Comparison of ENCODE assay signal across 22 mouse cellular contexts in genomic region chr10:91312913-91313312, GRCm38 (mm10).
"Had no signal": no experiment of that assay in that cellular context is flagged by ENCODE, and none has a peak within 500 bp of the region (broad histone marks: within the 10 kb centered on the region; RNA-seq: fewer than 3 reads in every experiment).

No protein-coding gene starts in this region.

- DNase-seq: gastrocnemius, postnatal 14 days; gastrocnemius, postnatal 36 days; heart, postnatal 36 days; layer of hippocampus, adult 9-11 months; liver; liver, embryonic 13.5 days had no signal

- H3K36me3 ChIP-seq: heart, embryonic 13.5 days; heart, embryonic 15.5 days; hindbrain, embryonic 12.5 days; kidney, embryonic 15.5 days; limb, embryonic 10.5 days; limb, embryonic 12.5 days; liver, embryonic 13.5 days; liver, embryonic 15.5 days had no signal

- H3K4me3 ChIP-seq: gastrocnemius, adult 2 months; heart, adult 2 months; heart, embryonic 13.5 days; heart, embryonic 15.5 days; hindbrain, embryonic 12.5 days; kidney, embryonic 15.5 days; left cerebral cortex, adult 2 months; limb, embryonic 10.5 days; limb, embryonic 12.5 days; liver, embryonic 13.5 days; liver, embryonic 15.5 days had no signal

- H3K27ac ChIP-seq: gastrocnemius, adult 2 months; heart, adult 2 months; heart, embryonic 13.5 days; heart, embryonic 15.5 days; hindbrain, embryonic 12.5 days; hindbrain, embryonic 14.5 days; kidney, embryonic 15.5 days; kidney, postnatal 0 days; left cerebral cortex, adult 2 months; limb, embryonic 10.5 days; limb, embryonic 12.5 days; liver, embryonic 13.5 days; liver, embryonic 15.5 days had no signal

- ATAC-seq: hindbrain, embryonic 16.5 days; intestine, embryonic 16.5 days had no signal

- H3K4me2 ChIP-seq: heart, embryonic 11.5 days; heart, embryonic 13.5 days; heart, embryonic 15.5 days; hindbrain, embryonic 12.5 days; hindbrain, embryonic 14.5 days; kidney, embryonic 15.5 days; limb, embryonic 12.5 days; liver, embryonic 11.5 days; liver, embryonic 13.5 days; liver, embryonic 15.5 days had no signal

- H3K9ac ChIP-seq: heart, embryonic 13.5 days; heart, embryonic 15.5 days; hindbrain, embryonic 12.5 days; hindbrain, embryonic 14.5 days; kidney, embryonic 15.5 days; limb, embryonic 12.5 days; liver, embryonic 13.5 days; liver, embryonic 15.5 days had no signal

- H3K27me3 ChIP-seq: heart, embryonic 13.5 days; heart, embryonic 15.5 days; hindbrain, embryonic 12.5 days; kidney, embryonic 15.5 days; limb, embryonic 12.5 days; liver, embryonic 13.5 days; liver, embryonic 15.5 days had no signal

- H3K9me3 ChIP-seq: heart, embryonic 13.5 days; heart, embryonic 15.5 days; hindbrain, embryonic 12.5 days; kidney, embryonic 15.5 days; limb, embryonic 10.5 days; limb, embryonic 12.5 days; liver, embryonic 13.5 days; liver, embryonic 15.5 days had no signal

- H3K4me1 ChIP-seq: heart, embryonic 13.5 days; hindbrain, embryonic 12.5 days; limb, embryonic 10.5 days; limb, embryonic 12.5 days; liver, embryonic 13.5 days; liver, embryonic 15.5 days had no signal
